Mouse (Mus musculus) activated CD4-positive, CD25-positive, alpha-beta regulatory T cell, adult 4 months (primary cell): Measurements from ENCODE around the gene Ufsp1. TPM values are rescaled to one million over a fixed set of nuclear protein-coding genes. Genes with fewer than 3 reads are reported as not detected.

Experiments
- ATAC-seq: one replicate; pipeline ENCODE4 v1.8.0; 2017
- polyA plus RNA-seq, 2 experiments: library from polyadenylated mRNA; unstranded; fragments of 100-300 nt; shearing (Covaris generic); gene quantifications; one replicate each; pipeline ENCODE4 v1.2.1; 2017

Ufsp1 gene
- polyA plus RNA-seq, 2 experiments from 2014 or later = 1.7 TPM; not detected in 1

DNA sequence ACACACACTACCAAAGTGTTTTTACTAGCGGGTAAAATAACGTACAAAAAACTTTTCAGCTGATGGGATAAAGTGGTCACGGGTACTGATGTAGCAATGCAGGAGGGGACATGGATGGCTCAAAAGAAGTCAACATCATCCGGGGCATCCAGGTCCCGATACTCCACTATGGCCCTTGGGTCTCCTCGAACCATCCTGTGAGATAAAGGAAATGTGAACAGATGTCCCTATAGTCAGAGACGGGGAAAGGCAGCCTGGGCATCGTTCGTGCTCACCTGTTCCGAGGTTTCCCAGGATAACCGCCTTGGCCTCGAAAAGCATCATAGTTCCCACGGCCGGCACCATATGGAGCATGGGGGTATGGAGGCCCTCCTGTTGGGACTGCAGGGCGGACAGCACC lies 1.3 kb downstream of the Ufsp1 start:
- ATAC-seq = no peak

DNA sequence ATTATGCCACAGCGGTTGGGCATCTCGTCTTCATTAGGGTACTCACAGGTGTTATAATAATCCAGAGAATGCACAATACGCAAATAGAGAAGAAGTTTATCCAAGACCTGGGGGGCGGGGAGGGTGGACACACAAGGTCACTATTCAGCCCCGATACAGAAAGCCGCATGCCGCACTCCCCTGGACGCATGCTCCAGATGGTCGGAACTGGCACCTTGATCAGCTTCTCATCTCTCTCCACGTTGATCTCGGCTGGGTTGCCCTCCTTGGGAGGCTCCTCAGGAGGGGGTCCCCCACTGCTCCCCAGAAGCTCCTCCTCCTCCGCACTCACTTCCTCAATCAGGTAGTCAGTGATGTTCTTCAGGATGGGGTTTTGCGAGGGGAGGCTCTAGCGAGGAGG lies 2.7 kb downstream of the Ufsp1 start:
- ATAC-seq = no peak

DNA sequence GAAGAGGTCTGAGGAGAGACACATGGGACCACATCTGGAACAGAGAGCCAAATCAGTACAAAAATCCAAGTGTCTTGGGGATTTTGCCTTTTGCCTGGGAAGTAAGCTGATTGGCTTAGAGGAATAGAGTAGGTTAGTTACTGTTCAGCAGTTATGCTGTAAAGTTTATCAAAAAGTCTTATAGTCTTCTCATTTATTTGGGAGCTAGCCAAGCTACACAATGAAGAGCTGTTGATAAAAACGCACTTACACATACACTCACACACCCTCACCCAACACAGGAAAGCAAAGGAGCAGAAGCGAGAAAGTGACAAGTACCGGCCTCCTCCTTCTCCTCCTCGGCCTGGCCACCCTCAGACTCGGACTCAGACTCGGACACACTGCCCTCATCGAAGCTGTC lies 4.8 kb downstream of the Ufsp1 start:
- ATAC-seq = no peak

DNA sequence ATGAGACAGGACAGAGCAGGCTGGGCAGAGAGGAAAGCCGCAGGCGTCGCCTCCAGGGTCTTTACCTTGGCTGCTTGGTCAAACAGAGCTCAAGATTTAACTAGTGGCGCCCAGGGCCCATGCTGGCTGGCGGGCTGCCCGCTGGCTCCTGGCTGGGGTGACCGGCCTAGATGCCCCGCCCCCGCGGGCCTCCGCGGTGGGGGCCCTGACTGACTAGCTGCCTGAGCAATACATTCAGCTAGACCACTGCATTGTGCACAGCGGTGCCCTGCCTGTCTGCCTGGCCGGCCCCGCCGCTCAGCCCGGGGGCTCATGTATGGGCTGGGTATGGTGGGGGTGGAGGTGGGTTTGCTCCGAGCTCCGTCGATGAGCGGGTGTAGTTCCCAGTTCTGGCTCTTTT lies 6.8 kb downstream of the Ufsp1 start:
- no peak for ATAC-seq

DNA sequence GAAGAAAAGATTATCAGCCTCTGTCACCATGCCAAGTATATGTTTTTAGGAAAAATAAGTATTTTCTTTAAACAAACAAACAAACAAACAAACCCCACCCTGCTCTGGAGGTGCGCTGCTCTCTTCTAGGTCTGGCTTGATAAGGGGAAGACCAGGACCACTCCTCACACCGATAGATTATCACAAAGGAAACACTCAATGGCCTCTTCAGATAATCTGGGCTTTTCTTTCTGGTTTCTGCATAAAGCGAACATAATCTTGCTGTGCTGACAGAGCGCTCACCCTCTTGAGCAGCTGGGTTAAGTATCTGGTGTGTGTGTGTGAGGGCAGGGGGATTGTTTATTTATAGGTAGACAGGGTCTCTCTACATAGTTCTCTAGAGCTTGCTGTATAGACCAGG lies 9.2 kb downstream of the Ufsp1 start:
- ATAC-seq = no peak

DNA sequence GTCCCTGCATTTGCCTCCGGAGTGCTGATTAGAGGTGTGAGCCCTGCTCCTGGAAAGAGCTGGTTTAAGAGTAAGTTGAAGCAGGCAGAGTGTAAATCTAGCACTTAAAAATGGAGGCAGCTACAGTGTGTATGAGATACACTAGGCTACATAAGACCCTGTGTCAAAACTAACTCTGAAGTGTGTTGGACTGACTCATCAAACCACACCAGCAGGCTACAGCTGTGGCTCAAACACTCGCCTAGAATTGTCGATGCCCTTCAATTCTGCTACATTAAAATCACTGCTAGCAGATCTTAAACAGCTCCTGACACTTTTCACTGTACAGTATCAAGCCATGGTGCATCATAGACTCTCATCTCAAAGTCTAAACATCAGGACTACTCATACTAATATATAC lies 9.7 kb downstream of the Ufsp1 start:
- no peak for ATAC-seq

DNA sequence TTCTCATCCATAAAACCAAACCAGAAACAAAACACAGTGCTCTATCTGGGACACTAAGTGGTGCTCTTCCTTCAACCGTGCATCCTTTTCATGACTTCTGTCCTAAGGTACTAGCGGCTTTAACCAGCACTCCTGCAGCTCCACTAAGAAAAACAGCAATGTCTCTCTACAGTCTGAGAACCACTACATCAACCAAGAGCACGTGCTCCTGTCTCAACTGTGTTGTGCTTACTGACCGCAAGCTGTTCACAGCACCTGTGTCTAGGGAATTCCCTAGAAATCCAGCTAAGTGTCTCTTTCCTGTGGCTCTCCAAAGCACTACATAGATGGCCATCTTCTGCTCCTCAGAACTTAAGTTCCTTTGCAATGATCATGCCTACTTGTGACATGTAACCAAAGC lies 10.4 kb downstream of the Ufsp1 start:
- no peak for ATAC-seq

DNA sequence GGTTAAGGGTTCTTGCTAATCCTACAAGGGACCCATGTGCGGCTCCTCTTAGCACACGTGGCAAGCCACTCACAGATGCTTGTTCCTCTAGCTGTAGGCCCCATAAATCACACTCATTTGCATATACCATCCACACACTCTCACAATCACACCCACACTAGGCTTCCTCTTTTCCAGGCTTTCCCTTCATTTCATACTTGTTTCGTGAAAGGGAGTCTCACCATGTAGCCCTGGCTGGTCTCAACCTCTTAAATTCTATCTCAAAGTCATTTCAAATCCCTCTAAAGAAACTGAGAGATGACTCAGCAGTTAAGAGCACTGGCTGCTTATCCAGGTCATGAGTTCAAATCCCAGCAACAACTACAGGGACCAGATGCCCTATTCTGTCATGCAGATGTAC lies 11.4 kb downstream of the Ufsp1 start:
- no peak for ATAC-seq

DNA sequence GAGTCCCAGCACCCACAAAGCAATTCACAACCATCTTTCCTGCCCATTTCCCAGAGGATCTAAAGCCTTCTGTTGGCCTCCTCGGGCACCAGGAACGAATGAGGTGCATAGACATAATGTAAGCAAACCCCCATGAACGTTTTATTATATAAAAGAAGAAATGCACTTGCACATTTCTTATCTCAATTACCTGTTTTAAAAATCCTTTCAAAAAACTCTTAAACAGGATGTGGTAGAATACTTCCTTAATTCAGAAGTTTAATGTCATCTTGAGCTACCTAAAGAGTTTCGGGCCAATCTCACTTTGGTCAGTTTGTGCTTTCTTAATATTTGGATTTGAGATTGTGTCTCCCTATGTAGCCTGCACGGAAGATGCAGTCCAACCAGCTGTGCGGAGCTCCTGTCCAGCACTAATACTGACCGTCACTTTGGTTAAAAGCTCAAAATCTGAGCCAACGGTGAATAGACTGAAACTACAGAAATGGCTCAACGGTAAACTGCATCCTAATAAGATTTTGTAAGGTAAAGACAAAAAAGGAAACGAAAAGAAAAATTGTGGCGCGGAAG lies 12.1 kb downstream of the Ufsp1 start:
- ATAC-seq = peak; percentile 34

DNA sequence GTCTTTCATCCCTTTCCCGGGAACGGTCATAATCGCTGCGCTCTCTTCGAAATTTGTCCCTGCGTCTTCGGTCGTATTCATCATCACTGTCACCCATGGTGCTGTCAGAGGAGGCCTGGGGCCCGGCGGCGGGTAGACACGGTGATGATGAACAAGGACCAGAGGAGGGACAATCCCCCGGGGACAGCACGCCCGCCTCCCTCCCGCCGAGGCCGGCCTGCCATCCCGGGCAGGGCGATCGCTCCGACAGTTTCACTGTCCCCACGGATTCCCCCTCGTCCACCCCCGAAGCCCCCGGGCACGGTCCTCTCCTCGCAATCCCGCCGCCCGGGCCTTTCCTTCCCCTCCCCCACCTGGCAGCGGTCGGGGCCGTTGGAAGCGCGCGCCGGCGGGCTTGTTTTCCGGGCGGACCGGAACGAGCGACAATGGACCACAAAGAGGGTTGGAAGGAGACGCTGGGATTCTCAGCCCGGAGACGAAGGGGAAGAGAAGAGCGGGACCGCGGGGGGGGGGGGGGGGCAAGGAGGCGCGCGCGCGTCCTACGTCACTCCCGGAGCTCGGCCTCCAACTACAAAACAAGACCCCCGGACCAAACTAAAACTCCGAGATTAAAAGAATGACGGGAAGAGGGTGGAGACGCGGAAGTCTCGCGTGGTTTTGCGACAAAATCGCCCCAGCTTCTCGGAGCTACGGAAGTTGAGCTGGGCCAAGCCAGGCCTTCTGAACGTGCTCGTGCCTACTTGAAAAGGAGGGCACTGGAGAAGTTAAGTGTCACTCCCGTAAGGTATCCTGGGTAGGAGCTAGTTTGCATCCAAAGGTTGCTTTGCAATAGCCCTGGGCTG lies 12.9 kb downstream of the Ufsp1 start, which contains the start of gene Srrt:
Gene Srrt, minus strand, starts transcription at position 604 of the 842 bp plus-strand sequence.
- peak; percentile 85 for ATAC-seq

DNA sequence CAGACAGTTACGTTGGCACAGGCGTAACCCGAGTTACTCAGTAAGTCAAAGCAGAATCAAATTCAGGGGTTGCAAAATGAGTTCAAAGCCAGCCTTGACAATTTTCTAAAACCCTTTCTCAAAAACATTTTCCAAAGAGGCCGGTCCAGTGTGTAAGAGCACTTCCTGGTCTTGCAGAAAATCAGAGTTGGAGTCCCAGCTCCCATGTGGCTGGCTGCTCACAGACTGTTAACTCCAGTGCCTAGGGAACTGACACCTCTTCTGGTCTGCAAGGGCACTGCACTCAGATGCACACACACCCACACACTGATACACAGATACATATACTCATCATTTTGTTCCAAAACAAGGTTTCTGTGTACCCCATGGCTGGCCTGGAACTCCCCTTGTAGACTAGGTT lies 13.9 kb downstream of the Ufsp1 start:
- ATAC-seq = no peak

DNA sequence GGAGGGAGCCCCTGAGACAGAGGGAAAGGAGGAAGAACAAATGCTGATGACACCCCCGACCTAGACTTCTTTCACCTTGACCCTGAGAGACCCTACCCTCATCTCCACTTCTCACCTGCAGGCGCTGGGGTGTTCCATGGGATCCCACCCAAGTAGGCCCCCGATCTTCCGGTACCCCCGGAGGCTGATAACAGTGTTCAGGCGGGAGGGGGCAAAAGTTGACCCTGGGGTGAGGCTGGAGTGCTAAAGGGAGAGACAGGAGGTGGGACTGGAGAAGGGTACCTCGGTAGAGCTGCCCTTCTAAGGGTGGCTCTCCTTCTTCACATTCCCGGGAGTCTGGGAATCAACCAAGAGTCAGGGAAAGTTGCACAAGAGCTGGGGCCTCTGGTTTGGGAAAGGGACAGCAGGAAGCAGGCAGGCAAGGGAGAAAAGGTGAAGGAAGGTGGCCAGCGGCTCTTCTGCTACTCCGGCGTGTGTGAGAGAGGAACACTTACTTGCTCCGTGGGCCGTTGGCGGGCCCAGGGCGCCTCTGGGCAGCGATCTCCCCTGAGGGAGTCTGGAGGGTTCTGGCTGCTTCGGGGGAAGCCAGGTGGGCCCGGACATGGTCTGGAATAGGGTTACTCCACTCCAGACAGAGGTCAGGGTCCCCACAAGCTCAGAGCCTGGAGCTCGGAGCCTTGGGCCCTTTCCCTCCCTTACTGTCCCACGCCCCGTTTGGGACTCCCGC lies 19.2 kb downstream of the Ufsp1 start:
- no peak for ATAC-seq

DNA sequence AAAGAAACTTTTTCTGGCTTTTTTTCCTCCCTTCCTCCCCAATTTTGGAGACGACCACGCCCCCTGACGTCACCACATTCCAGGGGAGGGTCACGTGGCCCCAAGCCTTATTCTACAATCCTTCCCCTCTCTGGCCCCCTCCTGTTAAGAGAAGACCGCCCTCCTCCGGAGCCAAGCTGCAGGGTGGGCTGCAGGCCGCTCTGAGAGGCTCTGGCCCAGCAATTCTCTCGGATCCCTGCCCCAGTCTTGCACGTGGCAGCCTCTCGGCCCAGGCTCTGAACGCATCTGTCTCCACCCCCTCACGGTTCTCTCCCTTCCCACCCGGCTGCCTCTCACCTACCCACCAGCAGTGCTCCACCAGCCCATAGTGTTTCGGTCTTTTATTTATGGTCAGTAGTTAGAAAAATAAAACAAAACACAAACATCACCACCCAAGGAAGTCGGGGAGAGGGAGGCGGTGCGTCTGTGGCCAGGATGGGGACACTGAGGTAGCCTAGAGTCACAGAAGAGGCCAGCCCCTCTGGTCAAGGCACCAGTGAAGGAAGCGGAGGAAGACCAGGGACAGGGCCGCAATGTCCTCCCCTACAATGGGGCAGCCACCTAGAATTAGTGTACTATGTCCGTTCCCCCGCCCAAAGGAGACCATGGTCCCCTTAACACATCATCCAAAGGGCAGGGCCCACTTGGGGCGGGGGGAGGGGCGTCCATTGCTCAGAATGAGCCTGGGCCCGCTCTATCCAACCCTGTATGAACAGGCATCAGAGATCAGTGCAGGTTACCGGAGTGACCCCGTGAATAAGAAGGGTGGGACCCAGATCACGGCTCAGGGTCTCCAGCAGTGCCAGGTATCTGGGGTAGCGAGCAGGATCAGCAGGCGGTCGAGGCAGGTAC lies 20.0 kb downstream of the Ufsp1 start, which contains the start of gene Trip6:
Gene Trip6, minus strand, starts transcription at position 212 of the 891 bp plus-strand sequence.
- ATAC-seq = no peak

DNA sequence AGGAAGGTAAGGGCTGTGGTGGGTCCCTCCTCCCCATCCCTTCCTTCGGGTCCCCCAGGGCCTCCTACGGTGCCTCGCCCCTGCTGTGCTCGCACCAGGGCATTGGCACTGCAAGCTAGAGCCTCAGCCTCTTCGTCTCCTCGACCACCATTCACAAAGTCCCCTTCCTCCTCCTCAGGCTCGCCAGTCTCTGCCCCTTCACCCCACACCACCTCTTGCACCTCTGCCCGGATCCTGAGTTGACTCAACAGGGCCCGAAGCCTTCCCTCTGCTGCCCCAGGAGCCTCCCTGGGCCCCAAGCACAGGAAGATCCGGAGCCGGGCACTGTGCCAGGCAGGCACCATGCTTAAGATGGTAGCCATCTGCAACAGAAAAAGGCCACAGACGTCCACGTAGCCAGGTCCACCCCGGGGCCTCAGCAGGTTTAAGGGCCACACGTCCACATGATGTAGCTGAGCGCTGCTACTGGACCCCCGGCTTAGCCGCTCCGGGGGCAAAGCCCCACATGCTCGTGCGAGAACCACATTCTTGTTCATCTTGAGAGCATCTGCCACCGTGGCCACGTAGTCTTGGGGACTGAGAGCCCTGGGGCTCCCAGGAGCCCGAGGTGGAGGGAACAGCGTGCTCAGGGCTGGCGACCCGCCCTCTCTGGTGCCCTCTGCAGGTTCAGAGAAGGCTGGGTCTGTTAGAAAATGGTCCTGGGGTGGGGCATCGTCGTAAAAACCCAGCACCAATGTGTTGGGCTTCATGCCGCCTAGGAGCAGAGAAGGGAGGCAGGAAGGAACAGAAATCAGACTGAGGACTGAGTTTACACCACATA lies 20.9 kb downstream of the Ufsp1 start:
- no peak for ATAC-seq

DNA sequence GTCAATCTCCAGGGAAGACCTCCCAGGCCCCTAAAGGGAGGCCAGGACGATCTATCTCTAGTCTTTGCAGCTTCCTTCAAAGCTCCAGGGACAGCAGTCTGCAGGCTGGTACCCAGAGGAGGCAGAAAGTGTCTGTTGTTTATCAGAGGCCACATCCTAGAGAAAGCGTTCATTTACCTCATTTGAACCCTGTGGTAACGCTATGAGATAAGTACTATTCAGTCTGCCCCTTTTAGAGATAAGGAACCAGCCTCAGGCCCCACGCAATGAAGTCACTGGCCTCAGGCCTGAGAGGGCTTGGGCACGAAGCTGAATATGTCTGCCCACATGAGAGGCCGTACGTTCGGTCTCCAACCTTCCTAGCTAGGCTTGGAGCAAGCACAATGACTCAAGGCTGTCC lies 22.9 kb downstream of the Ufsp1 start:
- ATAC-seq = no peak

DNA sequence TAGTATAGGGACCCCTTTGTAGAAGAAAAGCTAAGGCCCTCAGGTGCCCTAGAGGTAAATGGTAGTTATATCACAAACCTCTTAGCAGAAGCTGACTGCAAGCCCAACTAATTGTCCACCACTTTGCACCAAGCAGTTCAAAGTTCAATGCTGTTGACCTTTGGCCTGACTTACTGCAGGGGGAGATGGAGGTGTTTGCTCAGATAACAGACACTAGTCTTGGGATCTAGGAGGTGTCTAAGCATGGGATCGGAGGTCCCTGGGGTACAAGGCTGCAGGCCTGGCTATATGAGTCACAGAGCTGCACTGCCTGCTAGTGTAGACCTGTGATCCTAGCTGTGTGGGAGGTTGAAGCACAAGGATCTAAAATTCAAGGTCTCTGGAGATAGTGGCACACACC lies 24.1 kb downstream of the Ufsp1 start:
- no peak for ATAC-seq

DNA sequence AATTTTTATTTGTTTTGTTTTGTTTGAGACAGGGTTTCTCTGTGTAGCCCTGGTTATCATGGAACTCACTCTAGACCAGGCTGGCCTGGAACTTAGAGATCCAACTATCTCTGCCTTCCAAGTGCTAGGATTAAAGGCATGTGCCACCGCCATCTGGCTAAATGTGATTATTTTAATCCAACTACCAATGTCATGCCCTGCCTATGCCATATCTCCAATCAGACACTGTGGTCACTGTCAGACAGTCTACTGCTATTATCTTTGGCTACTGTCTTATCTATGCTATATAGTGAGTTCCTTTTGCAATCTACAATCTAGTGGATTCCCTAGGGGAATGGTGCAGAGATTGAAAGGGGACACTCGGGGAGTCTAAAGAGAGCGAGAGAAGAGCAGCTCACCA lies 26.6 kb downstream of the Ufsp1 start:
- no peak for ATAC-seq

DNA sequence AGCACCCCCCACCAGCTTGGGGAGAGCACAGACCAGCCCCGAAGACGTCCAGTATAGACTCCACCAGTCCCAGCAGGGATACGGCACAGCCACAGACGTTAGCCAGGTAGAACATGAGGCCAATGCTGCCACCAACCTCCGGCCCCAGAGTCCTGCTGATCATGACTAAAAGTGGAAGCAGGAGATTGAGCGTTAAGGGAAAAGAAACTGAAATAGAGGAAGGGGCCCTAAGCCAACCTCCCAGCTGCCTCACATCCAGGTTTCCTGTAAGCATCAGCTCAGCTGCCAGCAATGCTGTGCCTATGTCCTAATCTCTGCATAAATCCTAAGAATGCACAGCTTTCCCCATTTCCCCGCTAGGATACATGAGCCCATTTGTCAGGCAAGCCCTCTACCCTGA lies 36.5 kb downstream of the Ufsp1 start:
- ATAC-seq = no peak

DNA sequence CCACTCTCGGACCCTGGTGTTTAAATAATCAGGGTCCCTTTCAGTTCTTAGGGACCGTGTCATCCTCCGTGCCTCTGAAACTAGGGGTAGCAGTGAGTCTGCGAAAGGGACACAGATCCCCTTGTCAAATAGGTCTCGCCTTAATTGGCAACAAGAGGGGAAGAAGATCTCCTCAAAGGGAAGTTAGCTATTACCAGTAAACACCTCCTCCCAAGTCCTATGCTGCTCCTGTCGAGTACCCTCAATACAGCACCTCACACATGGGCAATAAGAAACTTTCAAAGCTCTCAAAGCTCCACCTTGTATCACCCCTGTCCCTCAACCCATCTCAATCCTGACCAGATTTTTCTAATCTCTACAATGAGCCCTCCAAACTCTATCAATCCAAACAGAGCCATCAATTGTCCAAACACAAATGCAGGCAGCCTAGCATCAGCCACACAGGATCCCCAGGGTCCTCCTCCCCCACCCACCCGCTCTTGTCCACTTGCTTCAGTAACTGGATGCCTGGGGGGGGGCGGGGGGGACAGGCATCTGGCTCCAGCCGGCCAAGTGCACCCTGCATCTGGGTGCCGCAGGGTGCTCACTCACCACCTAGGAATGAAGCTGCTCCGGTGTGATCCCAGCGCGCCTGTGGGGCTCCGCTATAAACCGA lies 38.6 kb downstream of the Ufsp1 start:
- no peak for ATAC-seq

DNA sequence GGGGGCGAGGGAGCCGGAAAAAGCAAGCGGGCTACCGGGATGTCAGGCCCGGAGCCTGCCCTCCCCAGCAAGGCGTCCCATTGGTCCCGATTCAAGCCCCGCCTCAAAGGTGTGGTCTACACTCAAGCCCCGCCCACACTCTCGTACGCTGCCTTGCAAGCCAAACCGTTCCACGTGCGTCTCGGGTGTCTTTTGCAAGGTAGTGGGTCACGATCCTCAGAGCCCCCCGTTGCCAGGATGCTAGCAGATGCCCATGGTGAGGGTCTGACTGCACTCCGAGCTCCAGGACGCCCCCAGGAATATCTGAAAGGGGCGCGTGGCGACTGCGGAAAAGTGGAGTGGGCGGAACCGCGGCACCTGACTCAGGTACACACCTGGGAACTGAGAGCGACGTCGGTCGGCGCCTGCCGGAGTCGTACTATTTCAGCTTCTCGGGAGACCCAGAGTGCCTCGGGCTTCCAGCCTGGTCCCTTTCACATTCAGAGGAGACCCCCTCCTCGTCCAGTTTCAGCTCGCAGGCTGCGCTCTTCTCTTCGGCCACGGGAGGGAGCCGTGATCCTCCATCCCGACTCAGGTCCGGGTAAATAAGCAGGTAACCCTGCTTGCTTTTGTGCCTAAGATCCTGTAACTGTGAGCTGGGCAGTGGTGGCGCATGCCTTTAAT lies 39.2 kb downstream of the Ufsp1 start, which contains the start of gene Slc12a9:
Gene Slc12a9, minus strand, starts transcription at position 86 of the 663 bp plus-strand sequence.
- ATAC-seq = peak; percentile 97
